Mouse (Mus musculus) liver, embryonic 11.5 days (tissue): Measurements from ENCODE around the gene Sart1. TPM values are rescaled to one million over a fixed set of nuclear protein-coding genes. Genes with fewer than 3 reads are reported as not detected.

Source experiments
- ATAC-seq: fragments of 200-750 bp; cut with Nextera tagmentation; replicated peaks from 2 replicates; pipeline ENCODE4 v1.8.0; 2017; ENCODE audit warnings: moderate number of reproducible peaks, mild to moderate bottlenecking, moderate TSS enrichment, moderate library complexity; ENCODE audit not compliant: low FRiP score
- DNase-seq: peaks from one replicate; pipeline ENCODE4 v3.0.0-alpha.2; 2017; ENCODE audit warnings: low spot score
- H3K27ac ChIP-seq: fragments of 300-500 bp; sonication (generic); 2 replicates; pipeline ENCODE4 v1.5.1; 2014; ENCODE audit warnings: mild to moderate bottlenecking, low read depth, low read length, control low read depth
- H3K27me3 ChIP-seq: fragments of 300-500 bp; sonication (generic); replicated peaks from 2 replicates; pipeline ENCODE4 v1.6.1; 2014; ENCODE audit warnings: low read length, mixed read lengths; ENCODE audit not compliant: control insufficient read depth, insufficient read depth
- H3K36me3 ChIP-seq: fragments of 300-500 bp; sonication (generic); 2 replicates; pipeline ENCODE4 v1.6.1; 2014; ENCODE audit warnings: mild to moderate bottlenecking, low read length, moderate library complexity, mixed read lengths; ENCODE audit not compliant: control insufficient read depth, insufficient read depth
- H3K4me1 ChIP-seq: fragments of 300-500 bp; sonication (generic); replicated peaks from 2 replicates; pipeline ENCODE4 v1.6.1; 2014; ENCODE audit warnings: low read length, mixed read lengths; ENCODE audit not compliant: control insufficient read depth, insufficient read depth
- H3K4me2 ChIP-seq: fragments of 300-500 bp; sonication (generic); 2 replicates; pipeline ENCODE4 v1.6.1; 2014; ENCODE audit warnings: mild to moderate bottlenecking, control low read depth, moderate library complexity
- H3K4me3 ChIP-seq: fragments of 300-500 bp; sonication (generic); 2 replicates; pipeline ENCODE4 v1.5.1; 2014; ENCODE audit warnings: low read depth, low read length, control low read depth
- H3K9ac ChIP-seq: fragments of 300-500 bp; sonication (generic); 2 replicates; pipeline ENCODE4 v1.6.1; 2014; ENCODE audit warnings: low read depth, low read length, control low read depth
- H3K9me3 ChIP-seq: fragments of 300-500 bp; sonication (generic); 2 replicates; pipeline ENCODE4 v1.6.1; 2016; ENCODE audit warnings: low read length, inconsistent platforms, mixed read lengths; ENCODE audit not compliant: control insufficient read depth
- WGBS: fragments of 180-500 bp; shearing (Covaris S2); extraction: QIAGEN DNeasy Blood & Tissue Kit; methylation state at CpG from one replicate; pipeline ENCODE4 v1.1.7; 2014; 5-methylcytosine and 5-hydroxymethylcytosine counted together
- polyA plus RNA-seq: library from polyadenylated mRNA; unstranded; fragments of >200 nt; fragmentation: Nextera tagmentation; extraction: Ambion mirVana; gene quantifications from 2 replicates; pipeline ENCODE4 v1.2.1, GENCODE M21; 2014

Sart1 gene
- polyA plus RNA-seq, 1 experiment from 2014 or later = 73.3 TPM

DNA sequence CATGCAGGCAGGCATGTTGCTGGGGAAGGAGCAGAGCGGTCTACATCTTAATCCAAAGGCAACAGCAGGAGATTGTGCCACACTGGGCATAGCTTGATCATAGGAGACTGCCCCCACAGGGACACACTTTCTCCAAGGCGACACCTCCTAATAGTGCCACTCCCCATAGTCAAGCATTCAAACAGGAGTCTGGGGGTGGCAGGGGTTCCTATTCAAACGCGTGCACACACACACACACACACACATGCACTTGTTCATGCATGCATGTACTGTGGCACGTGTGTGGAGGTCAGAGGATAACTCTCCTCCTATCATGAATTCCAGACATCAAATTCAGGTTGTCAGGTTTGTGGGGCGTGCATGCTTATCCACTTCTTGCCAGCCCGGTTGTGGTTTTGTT is 15.8 kb downstream of the Sart1 start:
- Histone ChIP-seq H3K4me1 (peaks cover 8% of the 10 kb centered on the region), H3K36me3 (peaks cover 35% of the 10 kb centered on the region), H3K27ac (no peak overlapping the region), H3K9me3 (no peaks in the 10 kb centered on the region), H3K27me3 (no peaks in the 10 kb centered on the region), H3K9ac (no peak overlapping the region), H3K4me2 (no peak overlapping the region), H3K4me3 (no peak overlapping the region)
- no peak for DNase-seq
- no peak for ATAC-seq
- WGBS = 89% methylated on average over 7 of the region's 7 CpGs

- Histone ChIP-seq H3K27me3 (no peaks in the 10 kb centered on the region), H3K4me3 (no peak overlapping the region), H3K36me3 (peaks cover 35% of the 10 kb centered on the region), H3K9ac (no peak overlapping the region), H3K27ac (no peak overlapping the region), H3K4me2 (no peak overlapping the region), H3K4me1 (peaks cover 8% of the 10 kb centered on the region), H3K9me3 (no peaks in the 10 kb centered on the region)
- WGBS = 87% methylated on average over 3 of the region's 3 CpGs
- no peak for ATAC-seq
- DNase-seq = no peak
Observed at GRCm38 (mm10) chr19:5370932-5371331, 17.6 kb downstream of the Sart1 start.

DNA sequence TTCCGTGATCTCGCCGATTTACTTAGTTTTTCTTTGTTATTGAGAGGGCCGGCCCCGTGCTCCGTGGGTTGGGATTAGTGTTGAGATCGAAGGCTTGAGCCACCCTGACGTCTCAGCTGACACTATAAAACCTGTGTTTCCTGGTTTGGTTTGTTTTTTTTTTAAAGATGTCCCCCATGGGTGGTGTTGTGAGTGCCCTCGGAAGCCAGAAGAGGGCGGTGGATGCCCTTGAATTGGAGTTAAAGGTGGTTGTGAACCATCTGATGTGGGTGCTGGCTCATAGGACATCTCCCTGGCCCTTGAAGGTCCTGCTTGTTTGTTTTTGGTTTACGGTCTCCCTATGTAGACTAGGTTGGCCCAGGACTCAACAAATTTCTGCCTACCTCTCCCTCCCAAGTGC is 21.0 kb downstream of the Sart1 start:
- 8% methylated on average over 11 of the region's 11 CpGs for WGBS
- Histone ChIP-seq H3K4me3 (peak overlapping the region; percentile 88), H3K4me2 (peak overlapping the region; percentile 98), H3K9ac (peak overlapping the region; percentile 96), H3K4me1 (peaks cover 17% of the 10 kb centered on the region), H3K27ac (peak overlapping the region; percentile 92), H3K9me3 (no peaks in the 10 kb centered on the region), H3K36me3 (peaks cover 50% of the 10 kb centered on the region), H3K27me3 (no peaks in the 10 kb centered on the region)
- ATAC-seq = no peak
- no peak for DNase-seq

- Histone ChIP-seq H3K36me3 (peaks cover 47% of the 10 kb centered on the region), H3K27ac (peak within 1 kb of the TSS; percentile 92), H3K9me3 (no peaks in the 10 kb centered on the region), H3K4me2 (peak within 1 kb of the TSS; percentile 98), H3K4me1 (peaks cover 17% of the 10 kb centered on the region), H3K9ac (peak within 1 kb of the TSS; percentile 96), H3K4me3 (peak within 1 kb of the TSS; percentile 88), H3K27me3 (no peaks in the 10 kb centered on the region)
- DNase-seq (no peak), ATAC-seq (no peak)
- WGBS = under 1% methylated on average over 33 of the region's 33 CpGs
Observed at GRCm38 (mm10) chr19:5367053-5367359, 21.5 kb downstream of the Sart1 start, which contains the start of gene Banf1. Banf1 (minus strand) TSS chr19:5367168.

DNA sequence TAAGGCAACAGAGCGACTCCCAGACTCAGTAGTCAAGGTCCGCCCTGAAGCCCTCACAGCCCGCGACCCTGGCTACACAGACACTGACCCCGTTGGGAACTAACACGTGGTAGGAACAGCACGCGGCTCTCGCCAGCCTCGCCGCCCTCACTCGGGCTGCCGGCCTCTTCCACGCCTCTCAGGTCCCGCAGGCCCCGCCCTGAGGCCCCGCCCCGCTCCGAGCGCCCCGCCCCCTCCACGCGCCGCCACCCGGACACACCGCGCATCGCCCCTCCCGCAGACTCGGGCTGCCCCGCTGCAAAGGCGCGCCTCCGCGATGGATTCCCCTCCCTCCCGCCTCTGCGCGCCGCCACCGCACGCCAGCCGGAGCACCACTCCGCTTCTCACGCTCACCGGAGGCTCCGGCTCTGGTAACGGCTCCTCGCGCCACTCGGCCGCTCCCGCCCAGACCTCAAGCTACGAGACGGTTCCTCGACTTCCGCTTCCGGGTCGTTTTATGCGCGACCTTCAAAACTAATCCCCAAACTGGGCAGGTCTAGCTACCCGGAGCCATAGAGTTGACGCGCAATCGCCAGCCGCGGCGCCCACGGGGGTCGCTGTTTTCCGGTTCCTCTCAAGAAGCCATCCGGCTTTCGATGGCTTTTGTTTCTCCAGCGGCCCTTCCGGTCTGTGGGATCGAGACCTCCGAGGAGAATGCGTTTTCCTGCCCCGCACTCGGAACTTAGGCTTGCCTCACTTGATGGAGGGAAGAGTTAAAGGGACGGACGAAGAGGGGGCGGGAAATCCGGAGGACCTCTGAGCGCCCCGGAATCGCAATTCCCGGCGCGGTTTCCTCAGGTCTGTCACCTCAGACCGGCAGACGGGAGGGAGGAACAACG is 22.1 kb downstream of the Sart1 start, which contains the start of gene Eif1ad:
Gene Eif1ad (plus strand): TSS at position 567 of the 878 bp plus-strand sequence.
- peak within 1 kb of the TSS; percentile 92 for H3K27ac ChIP-seq
- ATAC-seq (peak; percentile 92), DNase-seq (peak; percentile 99)
- under 1% methylated on average over 92 of the region's 92 CpGs for WGBS
- no peaks in the 10 kb centered on the region for H3K27me3 ChIP-seq
- peak within 1 kb of the TSS; percentile 88 for H3K4me3 ChIP-seq
- peaks cover 17% of the 10 kb centered on the region for H3K4me1 ChIP-seq
- H3K4me2 ChIP-seq = peak within 1 kb of the TSS; percentile 98
- no peaks in the 10 kb centered on the region for H3K9me3 ChIP-seq
- H3K9ac ChIP-seq = peak within 1 kb of the TSS; percentile 96
- peaks cover 41% of the 10 kb centered on the region for H3K36me3 ChIP-seq

GRCm38 (mm10) chr19:5365751-5366150 is 22.8 kb downstream of the Sart1 start:
- H3K4me2 ChIP-seq = peak overlapping the region; percentile 98
- WGBS = 14% methylated on average over 11 of the region's 11 CpGs
- peak; percentile 43 for DNase-seq

GRCm38 (mm10) chr19:5364124-5364523 is 24.4 kb downstream of the Sart1 start:
- no peak overlapping the region for H3K4me3 ChIP-seq
- H3K9ac ChIP-seq = no peak overlapping the region
- 85% methylated on average over 2 of the region's 2 CpGs for WGBS
- no peak overlapping the region for H3K27ac ChIP-seq
- peaks cover 17% of the 10 kb centered on the region for H3K4me1 ChIP-seq
- H3K27me3 ChIP-seq = no peaks in the 10 kb centered on the region
- peaks cover 24% of the 10 kb centered on the region for H3K36me3 ChIP-seq
- ATAC-seq = no peak
- H3K9me3 ChIP-seq = no peaks in the 10 kb centered on the region
- DNase-seq = no peak
- no peak overlapping the region for H3K4me2 ChIP-seq

More at GRCm38 (mm10) chr19:5365751-5366150, 22.8 kb downstream of the Sart1 start:
- Histone ChIP-seq H3K9me3 (no peaks in the 10 kb centered on the region), H3K9ac (peak overlapping the region; percentile 96), H3K4me1 (peaks cover 17% of the 10 kb centered on the region), H3K27ac (peak overlapping the region; percentile 92), H3K4me3 (peak overlapping the region; percentile 88), H3K27me3 (no peaks in the 10 kb centered on the region), H3K36me3 (peaks cover 38% of the 10 kb centered on the region)
- no peak for ATAC-seq

DNA sequence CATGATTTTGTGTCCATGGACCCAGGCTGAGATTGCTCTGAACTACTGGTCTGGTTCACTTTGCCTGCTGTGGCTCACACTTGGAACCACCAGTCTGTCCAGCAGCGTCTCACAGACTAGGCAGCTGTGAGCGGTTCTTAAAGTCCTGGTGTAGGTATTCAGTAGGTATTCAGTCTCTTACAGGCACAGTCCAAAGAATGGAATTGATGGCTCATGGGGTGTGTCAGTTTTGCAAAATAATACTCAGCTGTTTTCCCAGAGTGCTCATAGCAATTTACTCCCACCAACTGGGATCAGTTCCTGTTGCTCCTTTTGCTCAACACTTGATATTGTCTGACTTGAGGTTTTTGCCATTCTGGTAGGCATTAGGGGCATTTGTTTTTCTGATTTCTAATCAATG is 26.3 kb downstream of the Sart1 start:
- Histone ChIP-seq H3K4me1 (peaks cover 9% of the 10 kb centered on the region), H3K9me3 (no peaks in the 10 kb centered on the region), H3K27ac (no peak overlapping the region), H3K4me2 (no peak overlapping the region), H3K4me3 (no peak overlapping the region), H3K9ac (no peak overlapping the region), H3K27me3 (no peaks in the 10 kb centered on the region), H3K36me3 (peaks cover 17% of the 10 kb centered on the region)
- 81% methylated on average over 2 of the region's 2 CpGs for WGBS
- no peak for ATAC-seq
- DNase-seq = no peak

DNA sequence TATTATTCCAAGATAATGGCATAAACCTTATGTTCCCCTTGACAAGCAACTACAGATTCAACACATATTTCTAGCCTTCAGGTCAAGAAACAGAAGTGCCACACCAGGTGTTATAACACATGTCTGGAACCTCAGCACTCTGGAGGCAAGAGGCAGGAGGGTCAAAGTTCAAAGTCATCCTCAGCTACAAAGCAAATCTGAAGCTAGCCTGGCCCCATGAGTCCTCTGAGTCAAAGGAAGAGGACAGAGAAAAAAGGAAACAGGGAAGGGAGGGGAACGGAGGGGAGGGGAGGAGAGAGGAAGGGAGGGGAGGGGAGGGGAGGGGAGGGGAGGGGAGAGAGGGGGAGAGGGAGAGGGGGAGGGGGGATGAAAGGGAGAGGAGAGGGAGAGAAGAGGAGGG is 32.4 kb downstream of the Sart1 start:
- Histone ChIP-seq H3K27ac (no peak overlapping the region), H3K9ac (no peak overlapping the region), H3K4me3 (no peak overlapping the region), H3K9me3 (no peaks in the 10 kb centered on the region), H3K4me1 (no peaks in the 10 kb centered on the region), H3K27me3 (no peaks in the 10 kb centered on the region), H3K36me3 (no peaks in the 10 kb centered on the region), H3K4me2 (no peak overlapping the region)
- DNase-seq = no peak
- no peak for ATAC-seq
- whole genome bisulfite sequencing = no CpG with 5 or more reads among the region's 1 CpGs
